Mouse (Mus musculus): ENCODE measurements around the gene Efr3b.

DNA sequence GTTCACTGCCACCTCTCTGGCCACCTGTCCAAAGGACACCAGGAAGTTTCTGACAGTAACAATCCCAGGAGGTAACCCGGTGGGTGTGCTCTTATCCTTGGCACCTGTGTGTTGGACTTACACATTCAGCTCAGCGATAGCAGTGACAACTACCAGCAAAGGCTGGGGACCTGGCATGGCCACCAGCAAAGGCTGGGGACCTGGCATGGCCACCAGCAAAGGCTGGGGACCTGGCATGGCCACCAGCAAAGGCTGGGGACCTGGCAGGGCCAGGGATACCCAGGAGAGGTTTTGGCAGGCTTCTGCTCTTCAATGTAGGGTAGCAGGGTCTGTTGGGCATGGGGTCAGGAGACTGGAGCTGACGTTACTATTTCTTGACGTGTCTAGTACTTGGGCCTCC is 71.5 kb downstream of the Efr3b start:
- no peak for TF ChIP-seq CTCF (IDR thresholded peaks at IDR 0.05; ENCODE audit: low read depth, low read length)
- no peak for TF ChIP-seq POLR2A (IDR thresholded peaks at IDR 0.05; ENCODE audit: extremely low read depth, insufficient read depth, low read length)
